Comparison of ENCODE assay signal across 18 mouse cellular contexts in the genomic region with DNA sequence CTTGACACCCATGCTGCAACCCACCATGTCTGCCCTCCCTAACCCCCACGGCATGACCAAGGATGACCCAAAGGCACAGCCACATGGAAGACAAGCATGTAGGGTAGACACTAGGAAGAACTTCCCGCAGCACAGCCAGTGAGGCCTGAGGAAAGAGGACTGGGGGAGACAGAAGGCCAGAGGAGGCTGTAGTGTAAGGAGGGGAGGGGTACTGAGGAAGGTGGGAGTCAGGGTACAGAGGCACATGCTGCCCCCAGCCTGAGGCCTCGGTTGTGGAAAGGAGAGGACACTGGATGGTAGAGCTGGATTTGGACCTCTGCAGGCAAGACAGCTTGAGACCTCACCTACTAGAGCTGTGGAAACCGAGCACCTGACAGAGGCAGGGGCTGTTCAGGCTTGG. TPM values are rescaled to one million over a fixed set of nuclear protein-coding genes. Genes with fewer than 3 reads are reported as not detected.
A peak's percentile ranks its signal among the peaks of the same experiment; 100 is the strongest.
DNase-seq lines count a peak whose midpoint lies in the region; ATAC-seq lines count a peak whose summit lies in the region.
"Had no signal": no experiment of that assay in that cellular context is flagged by ENCODE, and none has a peak within 500 bp of the region (broad histone marks: within the 10 kb centered on the region; RNA-seq: fewer than 3 reads in every experiment).

No protein-coding gene starts in this region.

- no peak overlapping the region for H3K4me3 ChIP-seq in heart, embryonic 11.5 days (ENCODE audit: low read depth, low read length)
- H3K4me3 ChIP-seq in hindbrain, embryonic 13.5 days: no peak overlapping the region
- no peak overlapping the region for H3K4me3 ChIP-seq in hindbrain, embryonic 11.5 days (ENCODE audit: low read depth, low read length)

- no peaks in the 10 kb centered on the region for H3K9me3 ChIP-seq in heart, embryonic 11.5 days (replicated peaks; ENCODE audit: control insufficient read depth, low read length)
- H3K9me3 ChIP-seq in hindbrain, embryonic 13.5 days: no peaks in the 10 kb centered on the region
- no peaks in the 10 kb centered on the region for H3K9me3 ChIP-seq in hindbrain, embryonic 11.5 days (ENCODE audit: control insufficient read depth, low read length)
- H3K9me3 ChIP-seq: G1E had no signal

- DNase-seq in heart, adult 11 months: peak; percentile 90
- DNase-seq in hindbrain, embryonic 11.5 days (ENCODE audit: low spot score): no peak
- DNase-seq: adrenal gland, adult 2 months; adrenal gland, adult 8-10 months; adrenal gland, postnatal 10 days; adrenal gland, postnatal 14 days; adrenal gland, postnatal 25 days; adrenal gland, postnatal 36 days; B cell, adult 2 months; cerebellum, adult 11 months; cerebellum, adult 11-12 months; cerebellum, adult 18-20 months had no signal

- no peaks in the 10 kb centered on the region for H3K36me3 ChIP-seq in heart, embryonic 11.5 days (ENCODE audit: control insufficient read depth, insufficient read depth, low read length)
- peaks cover 53% of the 10 kb centered on the region for H3K36me3 ChIP-seq in hindbrain, embryonic 13.5 days
- H3K36me3 ChIP-seq in hindbrain, embryonic 11.5 days (ENCODE audit: control insufficient read depth, insufficient read depth, low read length): no peaks in the 10 kb centered on the region
- H3K36me3 ChIP-seq: G1E had no signal

- H3K9ac ChIP-seq in heart, embryonic 11.5 days (ENCODE audit: low read depth, low read length): no peak overlapping the region
- peak overlapping the region; percentile 43; the same call in 1 of the 2 replicates for H3K9ac ChIP-seq in hindbrain, embryonic 13.5 days
- H3K9ac ChIP-seq in hindbrain, embryonic 11.5 days (ENCODE audit: low read depth, low read length): no peak overlapping the region

- peaks cover 30% of the 10 kb centered on the region for H3K27me3 ChIP-seq in heart, embryonic 11.5 days (ENCODE audit: control insufficient read depth, insufficient read depth, low read length)
- peaks cover 5% of the 10 kb centered on the region; the same call in 1 of the 2 replicates for H3K27me3 ChIP-seq in hindbrain, embryonic 13.5 days
- no peaks in the 10 kb centered on the region for H3K27me3 ChIP-seq in hindbrain, embryonic 11.5 days (ENCODE audit: control insufficient read depth, insufficient read depth, low read length)
- H3K27me3 ChIP-seq: Patski had no signal

- WGBS in heart, embryonic 11.5 days (ENCODE audit: insufficient replicate concordance): 70% methylated on average over 4 of the region's 4 CpGs
- 87% methylated on average over 4 of the region's 4 CpGs for WGBS in hindbrain, embryonic 13.5 days
- WGBS in hindbrain, embryonic 11.5 days: 72% methylated on average over 4 of the region's 4 CpGs

- ATAC-seq in heart, embryonic 11.5 days (replicated peaks; ENCODE audit: insufficient number of reproducible peaks, low FRiP score, low TSS enrichment): no peak
- ATAC-seq in hindbrain, embryonic 13.5 days (ENCODE audit: low FRiP score): no peak
- ATAC-seq in hindbrain, embryonic 11.5 days (ENCODE audit: low FRiP score): no peak
- ATAC-seq: activated CD4-positive, CD25-positive, alpha-beta regulatory T cell, adult 4 months; CD4-positive, CD25-positive, alpha-beta regulatory T cell, adult 4 months; Patski had no signal

- no peak overlapping the region for H3K4me2 ChIP-seq in heart, embryonic 11.5 days
- H3K4me2 ChIP-seq in hindbrain, embryonic 13.5 days: no peak overlapping the region
- no peak overlapping the region for H3K4me2 ChIP-seq in hindbrain, embryonic 11.5 days (replicated peaks; ENCODE audit: low read depth, low read length)

- no peak overlapping the region for H3K27ac ChIP-seq in heart, embryonic 11.5 days (ENCODE audit: low read depth, low read length)
- H3K27ac ChIP-seq in hindbrain, embryonic 13.5 days: no peak overlapping the region
- H3K27ac ChIP-seq in hindbrain, embryonic 11.5 days (ENCODE audit: low read depth, low read length): no peak overlapping the region

- no peaks in the 10 kb centered on the region for H3K4me1 ChIP-seq in heart, embryonic 11.5 days (ENCODE audit: control insufficient read depth, insufficient read depth, low read length)
- peaks cover 18% of the 10 kb centered on the region for H3K4me1 ChIP-seq in hindbrain, embryonic 13.5 days (replicated peaks)
- no peaks in the 10 kb centered on the region for H3K4me1 ChIP-seq in hindbrain, embryonic 11.5 days (replicated peaks; ENCODE audit: control insufficient read depth, insufficient read depth, low read length)

RNA-seq across cellular contexts. Expression of a gene that starts 11.4 kb away (rescaled TPM):
- polyA plus RNA-seq in heart, embryonic 11.5 days (2014; fragmentation: Nextera tagmentation; extraction: Ambion mirVana): 2.4 and 3.2 TPM in 2 replicates
- polyA plus RNA-seq in hindbrain, embryonic 13.5 days (2015; fragmentation: Nextera tagmentation; extraction: Ambion mirVana): 7.6 and 8.1 TPM in 2 replicates
- 9.9 and 10.3 TPM in 2 replicates for polyA plus RNA-seq in hindbrain, embryonic 11.5 days (2014; fragmentation: Nextera tagmentation; extraction: Ambion mirVana)

RNA-seq across cellular contexts. Expression of a gene that starts 12.1 kb away (rescaled TPM):
- 0.55 and 1.1 TPM in 2 replicates for polyA plus RNA-seq in heart, embryonic 11.5 days (2014; fragmentation: Nextera tagmentation; extraction: Ambion mirVana)
- polyA plus RNA-seq in hindbrain, embryonic 13.5 days (2015; fragmentation: Nextera tagmentation; extraction: Ambion mirVana): 13.3 and 17.7 TPM in 2 replicates
- polyA plus RNA-seq in hindbrain, embryonic 11.5 days (2014; fragmentation: Nextera tagmentation; extraction: Ambion mirVana): 10.7 and 12.2 TPM in 2 replicates
- polyA plus RNA-seq: activated CD4-positive, CD25-positive, alpha-beta regulatory T cell, adult 4 months; CD4-positive, CD25-positive, alpha-beta regulatory T cell, adult 4 months had no signal

RNA-seq across cellular contexts. Expression of a gene that starts 22.8 kb away (rescaled TPM):
- 102 and 109 TPM in 2 replicates for polyA plus RNA-seq in heart, embryonic 11.5 days (2014; fragmentation: Nextera tagmentation; extraction: Ambion mirVana)
- polyA plus RNA-seq in hindbrain, embryonic 13.5 days (2015; fragmentation: Nextera tagmentation; extraction: Ambion mirVana): 157 and 162 TPM in 2 replicates
- 162 and 173 TPM in 2 replicates for polyA plus RNA-seq in hindbrain, embryonic 11.5 days (2014; fragmentation: Nextera tagmentation; extraction: Ambion mirVana)

RNA-seq across cellular contexts. Expression of a gene that starts 41.6 kb away (rescaled TPM):
- 0.06 TPM in 1 of 2 replicates, not detected in the other for polyA plus RNA-seq in heart, embryonic 11.5 days (2014; fragmentation: Nextera tagmentation; extraction: Ambion mirVana)
- 0.61 and 0.95 TPM in 2 replicates for polyA plus RNA-seq in hindbrain, embryonic 13.5 days (2015; fragmentation: Nextera tagmentation; extraction: Ambion mirVana)
- 0.47 and 0.71 TPM in 2 replicates for polyA plus RNA-seq in hindbrain, embryonic 11.5 days (2014; fragmentation: Nextera tagmentation; extraction: Ambion mirVana)
- polyA plus RNA-seq: activated CD4-positive, CD25-positive, alpha-beta regulatory T cell, adult 4 months; CD4-positive, CD25-positive, alpha-beta regulatory T cell, adult 4 months had no signal

RNA-seq across cellular contexts. Expression of a gene that starts 42.7 kb away (rescaled TPM):
- polyA plus RNA-seq in heart, embryonic 11.5 days (2014; fragmentation: Nextera tagmentation; extraction: Ambion mirVana): 0.07 TPM in 1 of 2 replicates, not detected in the other
- polyA plus RNA-seq in hindbrain, embryonic 13.5 days (2015; fragmentation: Nextera tagmentation; extraction: Ambion mirVana): 0.08 and 0.13 TPM in 2 replicates
- 0.08 TPM in 1 of 2 replicates, not detected in the other for polyA plus RNA-seq in hindbrain, embryonic 11.5 days (2014; fragmentation: Nextera tagmentation; extraction: Ambion mirVana)
